Mouse (Mus musculus): Measurements from ENCODE around the gene Col6a4. TPM values are rescaled to one million over a fixed set of nuclear protein-coding genes. Genes with fewer than 3 reads are reported as not detected.

Col6a4 gene
- polyA plus RNA-seq, 1 experiment from 2014 or later, result 0.26 TPM

- H3K4me1 ChIP-seq (replicated peaks), result no peaks in the 10 kb centered on the region
- WGBS, result 81% methylated on average over 8 of the region's 8 CpGs
- no peak overlapping the region for H3K4me3 ChIP-seq
- H3K27ac ChIP-seq, result no peak overlapping the region
- no peaks in the 10 kb centered on the region for H3K9me3 ChIP-seq
- no peak for DNase-seq (ENCODE audit: low spot score)
- no peaks in the 10 kb centered on the region for H3K36me3 ChIP-seq
- H3K27me3 ChIP-seq (ENCODE audit: insufficient read depth, poor library complexity, severe bottlenecking), result no peaks in the 10 kb centered on the region
Observed at GRCm38 (mm10) chr9:106039915-106040659, 56.5 kb downstream of the Col6a4 start.

DNA sequence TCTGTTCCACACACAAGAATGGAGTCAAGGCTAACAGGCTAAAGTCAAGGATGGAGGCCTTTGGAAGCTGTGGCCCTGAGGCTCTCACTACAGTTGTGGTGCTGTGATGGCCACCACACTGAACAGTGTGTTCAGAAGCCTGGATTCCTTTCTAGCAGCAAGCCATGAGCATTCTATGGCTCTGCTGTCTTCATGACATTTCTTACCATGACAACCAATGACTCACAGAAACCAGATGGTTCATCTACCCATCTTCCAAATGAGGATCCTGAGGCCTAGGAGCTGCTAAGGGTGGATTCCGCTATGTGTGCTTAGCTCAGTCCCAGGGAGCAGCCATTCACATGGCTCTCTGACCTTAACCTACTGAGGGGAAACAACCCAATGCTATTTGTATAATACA lies 57.3 kb downstream of the Col6a4 start:
- H3K4me3 ChIP-seq, result no peak overlapping the region
- no peak overlapping the region for H3K27ac ChIP-seq
- H3K4me1 ChIP-seq (replicated peaks), result no peaks in the 10 kb centered on the region
- H3K27me3 ChIP-seq (ENCODE audit: insufficient read depth, poor library complexity, severe bottlenecking), result no peaks in the 10 kb centered on the region
- H3K36me3 ChIP-seq, result no peaks in the 10 kb centered on the region
- no peaks in the 10 kb centered on the region for H3K9me3 ChIP-seq
- WGBS, result 74% methylated on average over 1 of the region's 1 CpGs
- DNase-seq (ENCODE audit: low spot score), result no peak

DNA sequence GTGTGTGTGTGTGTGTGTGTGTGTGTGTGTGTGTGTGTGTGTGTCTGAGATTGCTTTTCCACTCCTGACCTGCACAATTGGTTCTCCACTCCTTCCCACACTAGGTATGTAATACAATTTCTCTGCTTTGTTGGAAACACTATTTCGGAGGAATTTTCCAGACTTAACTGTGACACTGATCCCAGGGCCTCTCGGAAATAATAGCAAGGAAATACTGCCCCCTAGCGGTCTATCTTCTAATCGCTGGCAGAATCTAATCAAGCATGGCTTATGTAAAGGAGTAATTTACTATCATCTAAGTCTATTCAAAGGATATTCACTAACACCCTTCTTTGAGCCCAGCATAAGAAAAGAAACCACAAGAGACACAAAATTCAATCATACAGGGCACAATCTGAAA lies 57.7 kb downstream of the Col6a4 start:
- no peaks in the 10 kb centered on the region for H3K27me3 ChIP-seq (ENCODE audit: insufficient read depth, poor library complexity, severe bottlenecking)
- 14% methylated on average over 4 of the region's 4 CpGs for WGBS
- DNase-seq (ENCODE audit: low spot score), result peak; percentile 32
- H3K36me3 ChIP-seq, result no peaks in the 10 kb centered on the region
- no peak overlapping the region for H3K4me3 ChIP-seq
- no peaks in the 10 kb centered on the region for H3K4me1 ChIP-seq (replicated peaks)
- no peak overlapping the region for H3K27ac ChIP-seq
- no peaks in the 10 kb centered on the region for H3K9me3 ChIP-seq

- Histone ChIP-seq H3K27ac (no peak overlapping the region), H3K36me3 (no peaks in the 10 kb centered on the region), H3K4me1 (replicated peaks) (no peaks in the 10 kb centered on the region), H3K9me3 (no peaks in the 10 kb centered on the region), H3K4me3 (no peak overlapping the region), H3K27me3 (ENCODE audit: insufficient read depth, poor library complexity, severe bottlenecking) (no peaks in the 10 kb centered on the region)
- no peak for DNase-seq (ENCODE audit: low spot score)
- WGBS, result 92% methylated on average over 3 of the region's 3 CpGs
Observed at GRCm38 (mm10) chr9:106015666-106016065, 80.9 kb downstream of the Col6a4 start.

DNA sequence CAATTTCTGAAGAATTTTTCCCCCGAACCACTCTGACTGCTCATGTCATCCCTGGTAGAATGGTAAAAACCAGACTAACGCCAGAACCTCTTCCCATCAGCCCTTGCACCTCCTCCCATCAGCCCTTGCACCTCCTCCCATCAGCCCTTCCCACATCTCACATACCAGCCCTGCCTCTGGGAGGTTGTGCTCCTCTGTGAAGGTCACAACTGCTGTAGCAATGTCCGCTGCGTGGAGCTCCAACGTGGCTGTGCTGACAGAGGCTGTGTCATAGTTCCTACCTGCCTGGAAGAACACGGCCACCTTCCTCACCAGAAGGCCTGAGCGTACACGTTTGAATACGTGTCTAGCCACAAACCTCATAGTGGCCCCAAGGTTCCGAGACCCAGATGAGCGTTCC lies 83.4 kb downstream of the Col6a4 start:
- H3K27me3 ChIP-seq (ENCODE audit: insufficient read depth, poor library complexity, severe bottlenecking), result no peaks in the 10 kb centered on the region
- WGBS, result 92% methylated on average over 11 of the region's 11 CpGs
- H3K27ac ChIP-seq, result no peak overlapping the region
- no peak for DNase-seq (ENCODE audit: low spot score)
- H3K9me3 ChIP-seq, result no peaks in the 10 kb centered on the region
- no peaks in the 10 kb centered on the region for H3K4me1 ChIP-seq (replicated peaks)
- no peaks in the 10 kb centered on the region for H3K36me3 ChIP-seq
- H3K4me3 ChIP-seq, result no peak overlapping the region

- Histone ChIP-seq H3K9me3 (no peaks in the 10 kb centered on the region; the same call in 1 of the 2 replicates), H3K36me3 (no peaks in the 10 kb centered on the region), H3K27me3 (ENCODE audit: insufficient read depth, poor library complexity, severe bottlenecking) (no peaks in the 10 kb centered on the region), H3K4me1 (replicated peaks) (0 out of 2 replicates have a peak, but pooled peaks cover 7% of the 10 kb centered on the region), H3K27ac (no peak overlapping the region), H3K4me3 (no peak overlapping the region)
- DNase-seq (ENCODE audit: low spot score), result no peak
- 67% methylated on average over 11 of the region's 11 CpGs for WGBS
Observed at GRCm38 (mm10) chr9:105997955-105998354, 98.6 kb downstream of the Col6a4 start.

DNA sequence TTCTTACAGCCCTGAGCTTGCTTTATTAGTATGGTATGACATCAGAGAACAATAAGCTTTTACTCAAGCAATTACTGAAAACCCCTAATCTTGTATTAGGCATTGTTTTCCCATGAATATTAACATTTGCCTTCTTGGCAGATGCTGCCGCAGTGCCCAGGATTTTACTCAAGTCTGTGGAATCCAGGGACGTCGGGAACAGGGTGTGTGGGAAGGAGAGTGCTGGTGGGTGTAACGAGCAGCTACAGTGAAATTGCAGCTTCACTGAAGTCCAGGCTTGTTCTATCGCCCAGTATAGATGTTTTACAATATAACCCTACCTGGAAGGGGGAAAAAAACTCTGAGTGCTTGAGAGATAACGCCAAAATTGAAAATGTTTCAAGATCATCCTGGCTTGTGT lies 104.2 kb downstream of the Col6a4 start:
- H3K4me1 ChIP-seq (replicated peaks), result no peaks in the 10 kb centered on the region
- no peaks in the 10 kb centered on the region for H3K36me3 ChIP-seq
- H3K4me3 ChIP-seq, result no peak overlapping the region
- no peaks in the 10 kb centered on the region for H3K27me3 ChIP-seq (ENCODE audit: insufficient read depth, poor library complexity, severe bottlenecking)
- WGBS, result 86% methylated on average over 6 of the region's 6 CpGs
- no peak overlapping the region for H3K27ac ChIP-seq
- DNase-seq (ENCODE audit: low spot score), result no peak
- no peaks in the 10 kb centered on the region; the same call in 1 of the 2 replicates for H3K9me3 ChIP-seq

DNA sequence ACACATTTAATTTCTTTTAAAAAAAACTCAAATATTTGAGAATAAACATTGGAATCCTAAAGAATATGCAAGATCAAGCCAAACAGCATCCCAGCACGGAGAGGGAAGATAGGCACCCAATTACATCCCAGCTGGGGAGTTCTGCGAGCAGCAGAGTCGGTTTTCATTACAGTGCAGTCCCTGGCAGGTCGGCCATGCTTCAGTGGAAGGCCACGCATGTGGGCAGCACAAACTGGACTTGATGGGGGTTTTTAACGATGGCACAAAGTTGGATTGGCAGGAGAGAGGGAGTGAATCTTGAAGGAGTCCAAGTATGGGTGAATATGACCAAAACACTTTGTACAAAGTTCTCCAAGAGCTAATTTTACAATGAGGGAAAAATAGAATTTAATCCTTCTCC lies 106.5 kb downstream of the Col6a4 start:
- no peaks in the 10 kb centered on the region for H3K36me3 ChIP-seq
- DNase-seq (ENCODE audit: low spot score), result no peak
- peaks cover 4% of the 10 kb centered on the region; the same call in 1 of the 2 replicates for H3K4me1 ChIP-seq (replicated peaks)
- no peak overlapping the region for H3K4me3 ChIP-seq
- no peaks in the 10 kb centered on the region for H3K27me3 ChIP-seq (ENCODE audit: insufficient read depth, poor library complexity, severe bottlenecking)
- no peak overlapping the region for H3K27ac ChIP-seq
- 79% methylated on average over 6 of the region's 6 CpGs for WGBS
- no peaks in the 10 kb centered on the region; the same call in 1 of the 2 replicates for H3K9me3 ChIP-seq

DNA sequence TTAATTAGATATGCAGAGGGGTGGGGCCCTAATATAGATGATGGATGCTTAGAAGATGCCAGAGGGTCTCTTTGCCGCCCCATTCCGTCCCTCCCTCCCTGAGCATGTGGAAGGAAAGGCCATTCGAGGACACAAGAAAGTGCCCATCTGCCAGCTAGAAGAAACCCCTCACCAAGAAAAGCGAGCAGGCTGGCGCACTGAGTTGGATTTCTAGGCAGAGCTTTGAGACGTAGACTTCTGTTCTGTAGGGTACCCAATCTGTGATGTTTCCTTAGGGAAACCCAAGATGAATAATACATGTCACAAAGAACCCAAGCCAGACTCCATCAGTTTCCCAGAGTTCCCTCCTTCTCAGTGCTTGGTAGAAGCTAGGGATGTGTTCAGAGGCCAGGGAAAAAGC lies 107.1 kb downstream of the Col6a4 start:
- Histone ChIP-seq H3K4me1 (replicated peaks) (peaks cover 9% of the 10 kb centered on the region; the same call in 1 of the 2 replicates), H3K36me3 (no peaks in the 10 kb centered on the region), H3K27ac (no peak overlapping the region), H3K27me3 (ENCODE audit: insufficient read depth, poor library complexity, severe bottlenecking) (no peaks in the 10 kb centered on the region), H3K9me3 (no peaks in the 10 kb centered on the region), H3K4me3 (no peak overlapping the region)
- no peak for DNase-seq (ENCODE audit: low spot score)
- 89% methylated on average over 6 of the region's 6 CpGs for WGBS

DNA sequence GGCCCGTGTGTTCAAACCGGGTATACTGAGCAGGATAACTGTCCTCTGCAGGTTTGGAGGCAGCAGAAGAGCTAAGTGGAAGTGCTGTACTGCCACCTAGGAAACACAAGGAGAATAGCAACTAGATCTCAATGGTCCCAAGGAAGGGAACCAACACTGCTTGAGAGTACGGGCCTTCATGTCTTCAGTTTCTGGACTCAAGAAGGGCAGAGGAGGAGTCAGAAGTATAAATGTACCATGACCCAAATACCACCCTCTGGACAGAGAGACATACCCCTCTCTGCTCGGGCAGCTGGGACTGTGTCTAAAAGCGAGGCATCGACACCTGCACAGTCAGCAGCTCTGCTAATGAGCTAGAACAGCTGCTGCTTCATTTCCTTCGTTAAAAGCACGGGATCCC lies 108.5 kb downstream of the Col6a4 start:
- no peak overlapping the region for H3K4me3 ChIP-seq
- WGBS, result 77% methylated on average over 8 of the region's 8 CpGs
- no peak overlapping the region for H3K27ac ChIP-seq
- no peaks in the 10 kb centered on the region for H3K36me3 ChIP-seq
- no peaks in the 10 kb centered on the region for H3K9me3 ChIP-seq
- no peak for DNase-seq (ENCODE audit: low spot score)
- H3K4me1 ChIP-seq (replicated peaks), result peaks cover 9% of the 10 kb centered on the region; the same call in 1 of the 2 replicates
- H3K27me3 ChIP-seq (ENCODE audit: insufficient read depth, poor library complexity, severe bottlenecking), result no peaks in the 10 kb centered on the region

DNA sequence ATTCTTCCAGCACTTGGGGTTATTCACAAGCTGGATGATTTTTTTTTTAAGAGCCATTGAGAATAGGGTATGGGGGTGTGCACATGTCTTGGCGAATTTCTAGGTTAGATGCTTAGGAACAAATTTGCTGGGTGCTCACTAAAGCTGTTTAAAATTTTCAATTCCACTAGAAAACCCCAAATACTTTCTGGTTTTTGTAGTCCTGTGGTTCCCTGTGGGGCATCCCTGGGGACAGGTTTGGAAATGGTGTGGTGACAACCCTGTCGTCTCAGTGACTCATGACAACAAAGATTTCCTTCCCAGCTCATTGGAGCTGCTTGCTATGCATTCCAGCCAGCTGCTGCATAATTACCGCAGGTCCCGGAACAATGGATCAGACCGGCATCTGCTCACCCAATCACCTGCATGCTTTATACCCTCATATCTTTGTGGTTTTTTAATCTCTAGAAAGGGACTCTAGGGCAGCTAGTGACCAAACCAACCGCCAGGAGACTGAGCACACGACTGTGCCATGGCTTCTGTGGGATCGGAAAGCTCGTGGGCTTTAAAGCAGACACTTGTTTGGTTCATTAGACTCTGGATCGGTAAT lies 111.6 kb downstream of the Col6a4 start:
- H3K27me3 ChIP-seq (ENCODE audit: insufficient read depth, poor library complexity, severe bottlenecking), result no peaks in the 10 kb centered on the region
- peaks cover 9% of the 10 kb centered on the region; the same call in 1 of the 2 replicates for H3K4me1 ChIP-seq (replicated peaks)
- H3K36me3 ChIP-seq, result no peaks in the 10 kb centered on the region
- WGBS, result 23% methylated on average over 10 of the region's 10 CpGs
- H3K4me3 ChIP-seq, result no peak overlapping the region; the same call in 1 of the 2 replicates
- no peaks in the 10 kb centered on the region for H3K9me3 ChIP-seq
- peak; percentile 22 for DNase-seq (ENCODE audit: low spot score)
- H3K27ac ChIP-seq, result no peak overlapping the region; the same call in 1 of the 2 replicates

GRCm38 (mm10) chr9:105978479-105978878 lies 118.1 kb downstream of the Col6a4 start:
- Histone ChIP-seq H3K4me3 (no peak overlapping the region), H3K27me3 (ENCODE audit: insufficient read depth, poor library complexity, severe bottlenecking) (peaks cover 4% of the 10 kb centered on the region; the same call in 1 of the 2 replicates), H3K9me3 (no peaks in the 10 kb centered on the region), H3K36me3 (no peaks in the 10 kb centered on the region), H3K4me1 (replicated peaks) (no peaks in the 10 kb centered on the region), H3K27ac (no peak overlapping the region)
- DNase-seq (ENCODE audit: low spot score), result no peak
- WGBS, result 92% methylated on average over 8 of the region's 8 CpGs

- WGBS, result 28% methylated on average over 13 of the region's 13 CpGs
- H3K4me3 ChIP-seq, result no peak overlapping the region
- no peaks in the 10 kb centered on the region for H3K4me1 ChIP-seq (replicated peaks)
- no peak for DNase-seq (ENCODE audit: low spot score)
- H3K9me3 ChIP-seq, result no peaks in the 10 kb centered on the region
- H3K36me3 ChIP-seq, result no peaks in the 10 kb centered on the region
- peaks cover 4% of the 10 kb centered on the region; the same call in 1 of the 2 replicates for H3K27me3 ChIP-seq (ENCODE audit: insufficient read depth, poor library complexity, severe bottlenecking)
- no peak overlapping the region for H3K27ac ChIP-seq
Observed at GRCm38 (mm10) chr9:105976871-105977270, 119.7 kb downstream of the Col6a4 start.

All from hindbrain, embryonic 10.5 days (tissue).